Comparison of ENCODE assay signal across 12 mouse cellular contexts in the genomic region with DNA sequence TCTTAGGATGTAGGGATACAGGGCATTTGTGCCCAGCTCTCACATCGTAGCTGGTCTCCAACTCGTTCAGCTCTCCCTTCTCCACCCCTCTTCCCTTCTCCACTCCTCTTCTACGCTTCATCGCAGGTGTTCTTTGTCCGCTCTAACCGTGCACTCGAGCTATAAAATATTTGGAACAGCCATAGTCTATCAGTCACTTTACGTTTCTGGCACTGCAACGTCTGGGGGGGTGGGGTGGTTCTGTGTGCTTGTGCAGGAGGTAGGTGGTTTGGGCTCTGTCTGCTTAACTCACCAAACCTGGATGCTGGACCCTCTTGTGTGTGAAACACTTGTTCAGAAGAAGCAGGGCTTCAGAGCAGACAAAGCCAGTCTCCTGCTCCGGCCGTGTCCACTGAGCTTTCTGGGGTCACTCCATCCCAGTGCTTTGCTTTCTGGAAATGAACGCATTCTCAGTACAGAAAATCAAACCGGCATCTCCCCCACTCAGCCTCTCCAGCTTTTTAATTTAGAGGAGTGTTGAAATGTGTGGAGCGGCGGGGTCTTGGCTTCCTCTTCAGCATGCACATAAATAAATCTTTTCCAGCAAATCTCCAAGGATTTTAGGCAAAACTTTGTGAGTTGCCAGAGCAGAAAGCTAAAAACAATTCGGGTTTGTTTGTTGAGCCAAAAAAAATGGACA.
DNase-seq lines count a peak whose midpoint lies in the region; ATAC-seq lines count a peak whose summit lies in the region.
"Had no signal": no experiment of that assay in that cellular context is flagged by ENCODE, and none has a peak within 500 bp of the region (broad histone marks: within the 10 kb centered on the region; RNA-seq: fewer than 3 reads in every experiment).

No protein-coding gene starts in this region.

- no peak overlapping the region for H3K4me2 ChIP-seq in hindbrain, embryonic 16.5 days (ENCODE audit: low read length)
- no peak overlapping the region for H3K4me2 ChIP-seq in hindbrain, embryonic 11.5 days (replicated peaks; ENCODE audit: low read depth, low read length)
- H3K4me2 ChIP-seq in embryonic facial prominence, embryonic 15.5 days (replicated peaks) = no peak overlapping the region
- no peak overlapping the region for H3K4me2 ChIP-seq in heart, embryonic 16.5 days (ENCODE audit: low read depth, low read length)

- no peak overlapping the region for H3K9ac ChIP-seq in hindbrain, embryonic 16.5 days (ENCODE audit: low read depth, low read length)
- no peak overlapping the region for H3K9ac ChIP-seq in hindbrain, embryonic 11.5 days (ENCODE audit: low read depth, low read length)
- no peak overlapping the region for H3K9ac ChIP-seq in embryonic facial prominence, embryonic 15.5 days
- no peak overlapping the region for H3K9ac ChIP-seq in heart, embryonic 16.5 days (ENCODE audit: low read length)

- 73% methylated on average over 16 of the region's 16 CpGs for WGBS in hindbrain, embryonic 16.5 days
- WGBS in hindbrain, embryonic 11.5 days = 80% methylated on average over 16 of the region's 16 CpGs
- whole genome bisulfite sequencing in embryonic facial prominence, embryonic 15.5 days = 48% methylated on average over 16 of the region's 16 CpGs
- 64% methylated on average over 16 of the region's 16 CpGs for WGBS in heart, embryonic 16.5 days

- ATAC-seq in hindbrain, embryonic 16.5 days = no peak
- ATAC-seq in hindbrain, embryonic 11.5 days (ENCODE audit: low FRiP score) = no peak
- ATAC-seq in embryonic facial prominence, embryonic 15.5 days (ENCODE audit: insufficient number of reproducible peaks, low FRiP score, low TSS enrichment, low read depth) = peak; percentile 39; the same call in 1 of the 2 replicates
- ATAC-seq in heart, embryonic 16.5 days (replicated peaks; ENCODE audit: extremely low read depth, insufficient read depth, low FRiP score) = no peak; the same call in 1 of the 2 replicates
- ATAC-seq in inflammation-experienced regulatory T-cells, adult 6 months = no peak
- ATAC-seq: forebrain, embryonic 14.5 days; hindbrain, postnatal 0 days had no signal

- H3K4me1 ChIP-seq in hindbrain, embryonic 16.5 days (ENCODE audit: control insufficient read depth, insufficient read depth, low read depth, low read length) = no peaks in the 10 kb centered on the region; the same call in 1 of the 2 replicates
- no peaks in the 10 kb centered on the region for H3K4me1 ChIP-seq in hindbrain, embryonic 11.5 days (replicated peaks; ENCODE audit: control insufficient read depth, insufficient read depth, low read length)
- H3K4me1 ChIP-seq in embryonic facial prominence, embryonic 15.5 days = peaks cover 8% of the 10 kb centered on the region
- no peaks in the 10 kb centered on the region for H3K4me1 ChIP-seq in heart, embryonic 16.5 days (ENCODE audit: control insufficient read depth, insufficient read depth, low read length)

- 0 out of 2 replicates have a peak overlapping the region, but pooled peaks have one; percentile 17 for H3K27ac ChIP-seq in hindbrain, embryonic 16.5 days (ENCODE audit: low read depth, low read length)
- no peak overlapping the region for H3K27ac ChIP-seq in hindbrain, embryonic 11.5 days (ENCODE audit: low read depth, low read length)
- peak overlapping the region; percentile 65; the same call in 1 of the 2 replicates for H3K27ac ChIP-seq in embryonic facial prominence, embryonic 15.5 days (replicated peaks)
- peak overlapping the region; percentile 53 for H3K27ac ChIP-seq in heart, embryonic 16.5 days (ENCODE audit: low read length)
- H3K27ac ChIP-seq: hindbrain, postnatal 0 days had no signal

- DNase-seq in hindbrain, embryonic 11.5 days (ENCODE audit: low spot score) = no peak
- peak; percentile 9 to 40 for DNase-seq in kidney, postnatal 25 days
- no peak for DNase-seq in thymus, adult 18-20 months
- DNase-seq in thymus, postnatal 4 days = no peak
- DNase-seq: lung, postnatal 10 days; right cerebral cortex, adult 18-20 months had no signal

- no peaks in the 10 kb centered on the region for H3K27me3 ChIP-seq in hindbrain, embryonic 16.5 days (replicated peaks; ENCODE audit: control insufficient read depth, insufficient read depth, low read length)
- no peaks in the 10 kb centered on the region for H3K27me3 ChIP-seq in hindbrain, embryonic 11.5 days (ENCODE audit: control insufficient read depth, insufficient read depth, low read length)
- H3K27me3 ChIP-seq in embryonic facial prominence, embryonic 15.5 days = no peaks in the 10 kb centered on the region
- H3K27me3 ChIP-seq in heart, embryonic 16.5 days (ENCODE audit: control insufficient read depth, insufficient read depth, low read length) = no peaks in the 10 kb centered on the region

- H3K4me3 ChIP-seq in hindbrain, embryonic 16.5 days (ENCODE audit: low read length) = no peak overlapping the region
- no peak overlapping the region for H3K4me3 ChIP-seq in hindbrain, embryonic 11.5 days (ENCODE audit: low read depth, low read length)
- H3K4me3 ChIP-seq in embryonic facial prominence, embryonic 15.5 days (replicated peaks) = no peak overlapping the region
- no peak overlapping the region for H3K4me3 ChIP-seq in heart, embryonic 16.5 days (ENCODE audit: low read length)

- H3K9me3 ChIP-seq in hindbrain, embryonic 16.5 days (ENCODE audit: control insufficient read depth, low read length) = no peaks in the 10 kb centered on the region
- no peaks in the 10 kb centered on the region for H3K9me3 ChIP-seq in hindbrain, embryonic 11.5 days (ENCODE audit: control insufficient read depth, low read length)
- no peaks in the 10 kb centered on the region for H3K9me3 ChIP-seq in embryonic facial prominence, embryonic 15.5 days (replicated peaks)
- no peaks in the 10 kb centered on the region for H3K9me3 ChIP-seq in heart, embryonic 16.5 days (replicated peaks; ENCODE audit: control insufficient read depth, low read length)

- H3K36me3 ChIP-seq in hindbrain, embryonic 16.5 days (ENCODE audit: control insufficient read depth, insufficient read depth, low read length) = no peaks in the 10 kb centered on the region
- no peaks in the 10 kb centered on the region for H3K36me3 ChIP-seq in hindbrain, embryonic 11.5 days (ENCODE audit: control insufficient read depth, insufficient read depth, low read length)
- H3K36me3 ChIP-seq in embryonic facial prominence, embryonic 15.5 days = no peaks in the 10 kb centered on the region
- H3K36me3 ChIP-seq in heart, embryonic 16.5 days (ENCODE audit: control insufficient read depth, insufficient read depth) = no peaks in the 10 kb centered on the region

Comparison
In these comparisons a context has a peak if more than half of its experiments do, and no peak if none do; other contexts are left out.
1. DNase-seq: peak in kidney, postnatal 25 days (2 of 2); none in hindbrain, embryonic 11.5 days (single experiment), thymus, adult 18-20 months (0 of 2) and thymus, postnatal 4 days (single experiment).